Mouse (Mus musculus): ENCODE data around the gene Vmn1r213.

The Vmn1r213 gene

GRCm38 (mm10) chr13:23007356-23007755 is at the start of gene Vmn1r213:
Vmn1r213 (plus strand) TSS chr13:23007656.
- DNase-seq (ENCODE audit: low read depth, low spot score): no peak

- no peak for DNase-seq (ENCODE audit: low read depth, low spot score)
These were observed 17.1 kb upstream of the Vmn1r213 start for GRCm38 (mm10) chr13:22990214-22990891.

- no peak for DNase-seq (ENCODE audit: low read depth, low spot score)
These were observed 15.2 kb upstream of the Vmn1r213 start for GRCm38 (mm10) chr13:22992178-22992700.

- DNase-seq (ENCODE audit: low read depth, low spot score): no peak
These were observed 14.7 kb upstream of the Vmn1r213 start for GRCm38 (mm10) chr13:22992721-22993120.

GRCm38 (mm10) chr13:23018158-23018557 is 10.7 kb downstream of the Vmn1r213 start:
- no peak for DNase-seq (ENCODE audit: low read depth, low spot score)

GRCm38 (mm10) chr13:23024812-23025211 is 17.4 kb downstream of the Vmn1r213 start:
- no peak for DNase-seq (ENCODE audit: low read depth, low spot score)

- no peak for DNase-seq (ENCODE audit: low read depth, low spot score)
These were observed 22.7 kb downstream of the Vmn1r213 start, which contains the start of gene Vmn1r214 for GRCm38 (mm10) chr13:23030118-23030517. Vmn1r214 (plus strand) TSS chr13:23030418.

- no peak for DNase-seq (ENCODE audit: low read depth, low spot score)
These were observed 50.3 kb downstream of the Vmn1r213 start for GRCm38 (mm10) chr13:23057778-23058177.

Data from WW6 (cell line).